Mouse (Mus musculus) c-Kit-positive CD71-positive TER-119-negative erythroid progenitor cells, embryonic 14.5 days (primary cell): Measurements from ENCODE around the gene Srek1ip1.

Experiments
- DNase-seq: peaks from one replicate; pipeline ENCODE4 v3.0.0-alpha.2; 2013; ENCODE audit warnings: low read depth

The Srek1ip1 gene

GRCm38 (mm10) chr13:104843295-104844089 is 51.2 kb downstream of the Srek1ip1 start:
- no peak for DNase-seq

DNA sequence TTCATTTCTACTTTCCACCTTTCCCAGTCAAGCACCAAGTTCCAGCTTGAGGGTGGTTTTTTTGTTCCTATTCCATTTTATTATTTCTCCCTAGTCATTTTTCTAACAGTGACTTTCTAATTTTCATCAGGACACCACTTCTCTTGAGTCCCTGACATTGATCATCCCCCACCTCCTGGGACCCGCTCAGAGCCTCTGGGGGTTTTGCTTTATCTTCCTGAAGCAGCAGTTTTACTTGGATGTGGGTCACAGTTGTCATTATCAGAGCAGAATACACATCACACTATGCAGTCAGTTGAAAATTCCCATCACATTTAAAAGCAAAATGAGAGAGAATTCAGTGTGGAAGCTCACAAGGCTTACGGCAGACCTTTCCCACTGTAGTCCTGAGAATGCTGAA is 61.4 kb downstream of the Srek1ip1 start:
- no peak for DNase-seq

DNA sequence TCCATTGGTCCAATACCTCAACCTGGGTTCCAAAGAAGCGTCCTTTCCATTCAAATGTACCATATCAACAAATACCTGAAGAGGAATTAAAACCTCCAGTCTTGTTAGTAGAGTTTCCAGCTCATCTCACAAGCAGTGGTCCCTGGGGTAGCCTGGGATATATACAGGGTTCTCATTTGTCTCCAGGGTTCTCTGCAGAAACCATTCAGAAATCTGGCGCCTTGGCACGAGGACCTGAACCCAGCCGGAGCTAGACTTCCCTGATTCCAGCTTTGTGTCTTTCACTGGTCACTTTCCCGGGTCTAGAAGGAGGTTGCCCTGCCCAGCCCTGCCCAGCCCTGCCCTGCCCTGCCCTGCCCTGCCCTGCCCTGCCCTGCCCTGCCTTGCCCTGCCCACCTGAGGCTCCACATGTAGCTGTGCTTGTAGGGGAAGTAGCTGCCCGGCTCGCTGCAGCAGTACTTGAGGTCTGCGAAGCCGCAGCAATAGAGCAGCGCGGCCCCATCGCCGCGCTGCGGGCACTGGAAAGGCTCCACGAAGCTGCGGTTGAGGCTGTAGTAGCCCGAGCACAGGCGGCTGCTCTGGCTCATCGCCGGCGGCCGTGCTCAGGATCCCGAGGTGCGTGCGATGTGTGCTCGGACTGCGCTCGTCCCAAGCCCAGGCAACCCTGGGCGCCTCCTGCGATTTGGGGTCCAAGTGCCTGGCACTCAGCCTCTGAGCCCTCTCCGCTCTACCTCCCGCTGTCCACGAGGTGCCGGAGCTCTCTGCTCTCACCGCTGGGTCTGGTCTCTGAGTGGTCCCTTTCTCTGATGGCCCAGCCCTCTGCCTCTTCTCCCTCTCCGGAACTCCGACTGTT is 71.1 kb downstream of the Srek1ip1 start, which contains the start of gene Shisal2b:
Gene Shisal2b, minus strand, starts transcription at position 767 of the 853 bp plus-strand sequence.
- no peak for DNase-seq

GRCm38 (mm10) chr13:104866726-104867125 is 74.4 kb downstream of the Srek1ip1 start:
- no peak for DNase-seq

GRCm38 (mm10) chr13:104869907-104870306 is 77.6 kb downstream of the Srek1ip1 start:
- no peak for DNase-seq

- no peak for DNase-seq
These were observed 86.2 kb downstream of the Srek1ip1 start for GRCm38 (mm10) chr13:104878508-104878907.

GRCm38 (mm10) chr13:104883566-104884249 is 91.4 kb downstream of the Srek1ip1 start:
- no peak for DNase-seq

DNA sequence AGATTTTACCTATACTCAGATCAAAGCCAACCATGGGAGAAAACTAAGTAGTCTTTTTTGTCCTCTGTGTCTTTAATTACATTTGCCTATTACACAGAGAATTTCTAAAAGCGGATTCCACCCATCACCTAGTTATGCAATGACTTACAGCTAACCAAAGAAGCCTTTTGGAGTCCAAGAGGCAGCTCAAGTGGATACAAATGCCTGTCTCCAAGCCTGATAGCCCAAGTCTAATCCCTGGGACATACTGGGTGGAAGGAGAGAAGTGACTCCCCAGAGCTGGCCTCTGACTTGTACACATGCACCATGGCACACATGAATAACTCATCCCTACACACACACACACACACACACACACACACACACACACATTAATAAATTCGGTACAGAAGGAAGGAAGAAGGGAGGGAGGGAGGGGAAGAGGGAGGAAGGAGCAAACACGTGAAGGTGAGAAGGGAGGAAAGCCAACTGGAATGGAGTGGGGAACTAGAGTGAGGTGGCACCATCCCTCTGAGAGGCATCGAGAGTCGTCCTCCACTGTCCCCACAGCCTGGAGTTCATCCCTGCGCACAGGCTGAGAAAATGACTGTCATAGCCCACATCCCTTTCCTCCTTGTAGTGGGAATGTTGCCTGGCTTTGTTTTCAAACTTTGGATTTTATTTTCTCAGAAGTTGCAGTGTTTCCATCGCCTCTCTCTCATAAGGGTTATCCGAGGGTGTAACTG is 94.2 kb downstream of the Srek1ip1 start:
- no peak for DNase-seq
